Comparison of ENCODE assay signal across 13 mouse cellular contexts in the genomic region with DNA sequence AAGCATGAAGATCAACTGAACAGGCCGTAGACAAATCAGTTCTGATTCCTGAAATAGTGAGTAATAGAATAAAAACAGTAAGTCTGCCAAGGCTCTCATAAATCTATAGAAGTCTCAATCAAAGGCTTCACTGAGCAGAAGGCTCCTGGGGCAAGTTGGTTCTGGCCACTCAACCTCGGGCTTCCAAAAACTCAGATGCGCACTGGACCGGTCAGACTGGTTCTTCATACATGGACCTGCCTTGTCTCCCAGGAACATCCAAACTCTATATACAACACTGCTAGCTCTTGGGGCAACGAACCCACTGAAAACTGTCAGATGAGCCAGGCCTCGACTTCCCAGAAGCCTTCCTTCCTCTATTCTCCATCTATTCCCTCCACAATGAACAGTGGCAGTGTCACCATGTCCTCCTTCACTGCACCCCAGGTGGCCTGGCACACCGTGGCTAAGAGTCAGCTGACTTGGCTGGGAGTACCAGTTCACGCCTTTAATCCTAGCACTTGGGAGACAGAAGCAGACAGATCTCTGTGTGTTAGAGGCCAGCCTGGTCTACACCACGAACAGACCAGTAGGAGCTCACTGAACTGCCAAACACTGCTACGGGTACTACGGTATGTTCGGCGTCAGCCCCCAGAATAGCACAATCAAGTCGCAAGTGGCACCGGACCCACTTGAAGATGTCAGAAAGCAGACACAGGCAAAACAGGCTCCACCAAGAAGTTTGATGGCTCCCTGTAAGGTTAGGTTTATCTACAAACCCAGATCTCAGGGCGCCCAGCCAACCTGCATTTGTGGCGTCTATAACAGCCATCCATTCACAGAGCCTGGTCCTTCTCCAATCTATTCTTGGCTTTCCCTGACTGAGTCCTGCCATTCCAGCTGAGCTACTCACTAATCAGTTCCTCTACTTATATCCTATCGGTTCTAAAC. TPM values are rescaled to one million over a fixed set of nuclear protein-coding genes. Genes with fewer than 3 reads are reported as not detected.
DNase-seq lines count a peak whose midpoint lies in the region; ATAC-seq and TF ChIP-seq lines count a peak whose summit lies in the region.
"Had no signal": no experiment of that assay in that cellular context is flagged by ENCODE, and none has a peak within 500 bp of the region (broad histone marks: within the 10 kb centered on the region; RNA-seq: fewer than 3 reads in every experiment).

No protein-coding gene starts in this region.

- H3K4me1 ChIP-seq in heart, embryonic 16.5 days (ENCODE audit: control insufficient read depth, insufficient read depth, low read length): peaks cover 32% of the 10 kb centered on the region
- H3K4me1 ChIP-seq in embryonic fibroblast, embryonic 13.5 days (ENCODE audit: control insufficient read depth, insufficient read depth, low read length): peaks cover 16% of the 10 kb centered on the region
- H3K4me1 ChIP-seq in intestine, postnatal 0 days (replicated peaks; ENCODE audit: control insufficient read depth, insufficient read depth, low read length): no peaks in the 10 kb centered on the region
- no peaks in the 10 kb centered on the region for H3K4me1 ChIP-seq in hindbrain, embryonic 16.5 days (ENCODE audit: control insufficient read depth, insufficient read depth, low read depth, low read length)
- H3K4me1 ChIP-seq: forebrain, embryonic 13.5 days had no signal

- TF ChIP-seq CTCF in embryonic fibroblast, embryonic 13.5 days (IDR thresholded peaks at IDR 0.05; ENCODE audit: borderline replicate concordance, insufficient read depth, low read length): no peak
- no peak for TF ChIP-seq CTCF in intestine, postnatal 0 days (IDR thresholded peaks at IDR 0.05; ENCODE audit: low read depth)

- H3K4me2 ChIP-seq in heart, embryonic 16.5 days (ENCODE audit: low read depth, low read length): no peak overlapping the region
- H3K4me2 ChIP-seq in intestine, postnatal 0 days (replicated peaks; ENCODE audit: low read depth): no peak overlapping the region
- no peak overlapping the region for H3K4me2 ChIP-seq in hindbrain, embryonic 16.5 days (ENCODE audit: low read length)
- H3K4me2 ChIP-seq: forebrain, embryonic 13.5 days had no signal

- H3K36me3 ChIP-seq in heart, embryonic 16.5 days (ENCODE audit: control insufficient read depth, insufficient read depth): no peaks in the 10 kb centered on the region
- peaks cover 7% of the 10 kb centered on the region; the same call in 1 of the 2 replicates for H3K36me3 ChIP-seq in intestine, postnatal 0 days (ENCODE audit: control insufficient read depth, insufficient read depth)
- no peaks in the 10 kb centered on the region for H3K36me3 ChIP-seq in hindbrain, embryonic 16.5 days (ENCODE audit: control insufficient read depth, insufficient read depth, low read length)

- H3K27me3 ChIP-seq in heart, embryonic 16.5 days (ENCODE audit: control insufficient read depth, insufficient read depth, low read length): no peaks in the 10 kb centered on the region
- H3K27me3 ChIP-seq in intestine, postnatal 0 days (replicated peaks; ENCODE audit: control insufficient read depth, insufficient read depth, low read length): no peaks in the 10 kb centered on the region
- H3K27me3 ChIP-seq in hindbrain, embryonic 16.5 days (replicated peaks; ENCODE audit: control insufficient read depth, insufficient read depth, low read length): no peaks in the 10 kb centered on the region
- H3K27me3 ChIP-seq: CH12.LX; forebrain, embryonic 13.5 days had no signal

- H3K4me3 ChIP-seq in heart, embryonic 16.5 days (ENCODE audit: low read length): no peak overlapping the region
- H3K4me3 ChIP-seq in embryonic fibroblast, embryonic 13.5 days (ENCODE audit: insufficient read depth, low read length): no peak overlapping the region
- no peak overlapping the region for H3K4me3 ChIP-seq in intestine, postnatal 0 days (ENCODE audit: low read depth, low read length)
- H3K4me3 ChIP-seq in hindbrain, embryonic 16.5 days (ENCODE audit: low read length): no peak overlapping the region
- H3K4me3 ChIP-seq: forebrain, embryonic 13.5 days had no signal

- 62% methylated on average over 18 of the region's 18 CpGs for WGBS in heart, embryonic 16.5 days
- 84% methylated on average over 18 of the region's 18 CpGs for WGBS in intestine, postnatal 0 days
- whole genome bisulfite sequencing in hindbrain, embryonic 16.5 days: 93% methylated on average over 18 of the region's 18 CpGs

- no peak overlapping the region for H3K9ac ChIP-seq in heart, embryonic 16.5 days (ENCODE audit: low read length)
- H3K9ac ChIP-seq in intestine, postnatal 0 days (ENCODE audit: low read depth, low read length): no peak overlapping the region
- H3K9ac ChIP-seq in hindbrain, embryonic 16.5 days (ENCODE audit: low read depth, low read length): no peak overlapping the region
- H3K9ac ChIP-seq: forebrain, embryonic 13.5 days had no signal

- no peak for DNase-seq in heart, adult 8-10 months (ENCODE audit: low spot score)
- DNase-seq in NIH3T3 (ENCODE audit: low read depth): peak; percentile 21
- peak; percentile 35 for DNase-seq in cerebellum, adult 11 months
- DNase-seq: gastrocnemius, postnatal 10 days; kidney, postnatal 36 days; right cerebral cortex, postnatal 4 days had no signal

- no peaks in the 10 kb centered on the region for H3K9me3 ChIP-seq in heart, embryonic 16.5 days (replicated peaks; ENCODE audit: control insufficient read depth, low read length)
- H3K9me3 ChIP-seq in intestine, postnatal 0 days (ENCODE audit: control insufficient read depth): no peaks in the 10 kb centered on the region
- no peaks in the 10 kb centered on the region for H3K9me3 ChIP-seq in hindbrain, embryonic 16.5 days (ENCODE audit: control insufficient read depth, low read length)
- H3K9me3 ChIP-seq: forebrain, embryonic 13.5 days had no signal

- no peak for TF ChIP-seq POLR2A in embryonic fibroblast, embryonic 13.5 days (IDR thresholded peaks at IDR 0.05; ENCODE audit: low read depth, low read length)

- H3K27ac ChIP-seq in heart, embryonic 16.5 days (ENCODE audit: low read length): peak overlapping the region; percentile 46
- H3K27ac ChIP-seq in embryonic fibroblast, embryonic 13.5 days (ENCODE audit: insufficient read depth, low read length): peak overlapping the region; percentile 73; the same call in 1 of the 2 replicates
- no peak overlapping the region for H3K27ac ChIP-seq in intestine, postnatal 0 days (ENCODE audit: low read depth, low read length)
- no peak overlapping the region for H3K27ac ChIP-seq in hindbrain, embryonic 16.5 days (ENCODE audit: low read depth, low read length)
- H3K27ac ChIP-seq: forebrain, embryonic 13.5 days had no signal

- peak; percentile 47 for ATAC-seq in heart, embryonic 16.5 days (replicated peaks; ENCODE audit: extremely low read depth, insufficient read depth, low FRiP score)
- no peak for ATAC-seq in intestine, postnatal 0 days
- ATAC-seq in hindbrain, embryonic 16.5 days: no peak
- ATAC-seq: forebrain, embryonic 13.5 days; inflammation-experienced regulatory T-cells, adult 6 months had no signal

RNA-seq across cellular contexts. Expression of a gene that starts 34.4 kb away (rescaled TPM):
- polyA plus RNA-seq in heart, embryonic 16.5 days (2015; fragmentation: Nextera tagmentation; extraction: Ambion mirVana): 37.2 and 38.8 TPM in 2 replicates
- total RNA-seq in heart, adult 8-10 months (2022): 10 to 100 TPM; 12.1 to 18.4 (median 16.2) TPM
- 31.6 and 44.3 TPM in 2 replicates for polyA plus RNA-seq in embryonic fibroblast, embryonic 13.5 days (2011; ENCODE audit: insufficient read length, low read depth, missing spikeins)
- 16.4 and 18.4 TPM in 2 replicates for polyA plus RNA-seq in intestine, postnatal 0 days (2015; fragmentation: Nextera tagmentation; extraction: Ambion mirVana)
- 56.4 and 58.3 TPM in 2 replicates for polyA plus RNA-seq in hindbrain, embryonic 16.5 days (2015; fragmentation: Nextera tagmentation; extraction: Ambion mirVana)

RNA-seq across cellular contexts. Expression of a gene that starts 37.2 kb away (rescaled TPM):
- polyA plus RNA-seq in heart, embryonic 16.5 days (2015; fragmentation: Nextera tagmentation; extraction: Ambion mirVana): 18.3 and 18.7 TPM in 2 replicates
- 10 to 100 TPM; 84.5 to 87.7 (median 86.8) TPM for total RNA-seq in heart, adult 8-10 months (2022)
- polyA plus RNA-seq in embryonic fibroblast, embryonic 13.5 days (2011; ENCODE audit: insufficient read length, low read depth, missing spikeins): 67.1 and 79.3 TPM in 2 replicates
- 18.0 and 19.7 TPM in 2 replicates for polyA plus RNA-seq in intestine, postnatal 0 days (2015; fragmentation: Nextera tagmentation; extraction: Ambion mirVana)
- polyA plus RNA-seq in hindbrain, embryonic 16.5 days (2015; fragmentation: Nextera tagmentation; extraction: Ambion mirVana): 23.1 and 23.5 TPM in 2 replicates

Comparison
In these comparisons a context has a peak if more than half of its experiments do, and no peak if none do; other contexts are left out.
1. H3K27ac ChIP-seq: peak in heart, embryonic 16.5 days (single experiment) and embryonic fibroblast, embryonic 13.5 days (single experiment); none in intestine, postnatal 0 days (single experiment) and hindbrain, embryonic 16.5 days (single experiment).